Mouse (Mus musculus) heart, embryonic 11.5 days (tissue): Measurements from ENCODE around the gene Prn. TPM values are rescaled to one million over a fixed set of nuclear protein-coding genes. Genes with fewer than 3 reads are reported as not detected.

ENCODE experiments used
- ATAC-seq: fragments of 200-750 bp; cut with Nextera tagmentation; replicated peaks from 2 replicates; pipeline ENCODE4 v1.8.0; 2017; ENCODE audit warnings: moderate library complexity; ENCODE audit not compliant: insufficient number of reproducible peaks, low FRiP score, low TSS enrichment
- H3K27ac ChIP-seq: fragments of 300-500 bp; sonication (generic); 2 replicates; pipeline ENCODE4 v1.5.1; 2014; ENCODE audit warnings: mild to moderate bottlenecking, low read depth, low read length
- H3K27me3 ChIP-seq: fragments of 300-500 bp; sonication (generic); 2 replicates; pipeline ENCODE4 v1.6.1; 2014; ENCODE audit warnings: mild to moderate bottlenecking, low read length, mixed read lengths; ENCODE audit not compliant: control insufficient read depth, insufficient read depth
- H3K36me3 ChIP-seq: fragments of 300-500 bp; sonication (generic); 2 replicates; pipeline ENCODE4 v1.6.1; 2014; ENCODE audit warnings: mild to moderate bottlenecking, low read length, moderate library complexity, mixed read lengths; ENCODE audit not compliant: control insufficient read depth, insufficient read depth
- H3K4me1 ChIP-seq: fragments of 300-500 bp; sonication (generic); 2 replicates; pipeline ENCODE4 v1.6.1; 2014; ENCODE audit warnings: low read length; ENCODE audit not compliant: control insufficient read depth, insufficient read depth
- H3K4me2 ChIP-seq: fragments of 300-500 bp; sonication (generic); 2 replicates; pipeline ENCODE4 v1.6.1; 2014; ENCODE audit warnings: mild to moderate bottlenecking, moderate library complexity
- H3K4me3 ChIP-seq: fragments of 300-500 bp; sonication (generic); 2 replicates; pipeline ENCODE4 v1.5.1; 2014; ENCODE audit warnings: low read depth, low read length
- H3K9ac ChIP-seq: fragments of 300-500 bp; sonication (generic); 2 replicates; pipeline ENCODE4 v1.6.1; 2014; ENCODE audit warnings: mild to moderate bottlenecking, low read depth, low read length, moderate library complexity
- H3K9me3 ChIP-seq: fragments of 300-500 bp; sonication (generic); replicated peaks from 2 replicates; pipeline ENCODE4 v1.6.1; 2016; ENCODE audit warnings: low read length; ENCODE audit not compliant: control insufficient read depth
- WGBS: fragments of 180-500 bp; shearing (Covaris S2); extraction: QIAGEN DNeasy Blood & Tissue Kit; methylation state at CpG from one replicate; pipeline ENCODE4 v1.1.7; 2014; ENCODE audit not compliant: insufficient replicate concordance; 5-methylcytosine and 5-hydroxymethylcytosine counted together
- polyA plus RNA-seq: library from polyadenylated mRNA; unstranded; fragments of >200 nt; fragmentation: Nextera tagmentation; extraction: Ambion mirVana; gene quantifications from 2 replicates; pipeline ENCODE4 v1.2.1, GENCODE M21; 2014

The Prn gene
- polyA plus RNA-seq, 1 experiment from 2014 or later, result not detected

DNA sequence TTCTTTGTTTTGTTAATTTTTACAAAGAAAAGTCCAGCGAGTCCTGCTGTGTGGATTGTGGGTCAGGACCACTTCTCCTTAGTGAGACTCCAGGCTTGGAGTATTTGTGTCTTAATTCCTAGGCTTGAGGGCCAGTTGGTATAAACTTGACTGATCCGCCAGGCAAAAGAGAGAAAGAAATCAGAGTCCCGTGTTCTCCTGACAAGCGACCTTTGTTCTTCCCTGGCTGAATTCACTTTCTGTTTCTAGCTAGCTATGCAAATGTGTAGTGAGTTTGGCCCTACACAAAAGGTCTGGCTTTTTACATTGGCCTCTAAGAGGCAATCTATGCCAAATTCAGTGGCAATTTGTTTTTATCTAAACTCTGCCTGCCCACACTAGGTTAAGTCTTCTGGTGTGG lies 28.0 kb upstream of the Prn start:
- H3K27ac ChIP-seq, result no peak overlapping the region
- no peaks in the 10 kb centered on the region for H3K36me3 ChIP-seq
- no peaks in the 10 kb centered on the region for H3K9me3 ChIP-seq
- no peak overlapping the region for H3K4me3 ChIP-seq
- H3K9ac ChIP-seq, result no peak overlapping the region
- 62% methylated on average over 4 of the region's 4 CpGs for WGBS
- H3K4me1 ChIP-seq, result peaks cover 4% of the 10 kb centered on the region; the same call in 1 of the 2 replicates
- no peak for ATAC-seq
- no peak overlapping the region for H3K4me2 ChIP-seq
- no peaks in the 10 kb centered on the region for H3K27me3 ChIP-seq

DNA sequence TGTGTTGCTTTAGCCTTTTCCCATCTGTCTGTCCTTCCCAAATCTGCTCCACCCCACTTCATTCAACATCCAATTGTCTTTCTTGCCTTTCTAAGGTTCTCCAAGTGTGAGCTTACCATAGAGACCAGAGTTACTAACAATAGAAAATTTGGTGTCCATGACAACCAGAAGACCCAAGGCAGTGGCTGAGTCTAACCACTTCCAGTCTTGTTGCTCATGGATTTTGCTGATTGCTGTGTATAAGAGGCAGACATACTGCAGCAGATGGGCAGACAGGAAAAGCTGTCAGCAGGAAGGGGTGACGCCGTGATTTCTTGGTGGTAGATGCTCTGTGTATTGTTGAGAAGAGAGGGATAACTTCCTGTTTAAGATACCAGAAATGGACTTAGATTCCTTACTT lies 26.6 kb upstream of the Prn start:
- H3K9ac ChIP-seq, result no peak overlapping the region
- H3K4me3 ChIP-seq, result no peak overlapping the region
- peaks cover 4% of the 10 kb centered on the region; the same call in 1 of the 2 replicates for H3K4me1 ChIP-seq
- H3K36me3 ChIP-seq, result no peaks in the 10 kb centered on the region
- H3K4me2 ChIP-seq, result no peak overlapping the region
- H3K27ac ChIP-seq, result no peak overlapping the region
- H3K27me3 ChIP-seq, result no peaks in the 10 kb centered on the region
- ATAC-seq, result no peak
- WGBS, result 42% methylated on average over 2 of the region's 2 CpGs
- H3K9me3 ChIP-seq, result no peaks in the 10 kb centered on the region

DNA sequence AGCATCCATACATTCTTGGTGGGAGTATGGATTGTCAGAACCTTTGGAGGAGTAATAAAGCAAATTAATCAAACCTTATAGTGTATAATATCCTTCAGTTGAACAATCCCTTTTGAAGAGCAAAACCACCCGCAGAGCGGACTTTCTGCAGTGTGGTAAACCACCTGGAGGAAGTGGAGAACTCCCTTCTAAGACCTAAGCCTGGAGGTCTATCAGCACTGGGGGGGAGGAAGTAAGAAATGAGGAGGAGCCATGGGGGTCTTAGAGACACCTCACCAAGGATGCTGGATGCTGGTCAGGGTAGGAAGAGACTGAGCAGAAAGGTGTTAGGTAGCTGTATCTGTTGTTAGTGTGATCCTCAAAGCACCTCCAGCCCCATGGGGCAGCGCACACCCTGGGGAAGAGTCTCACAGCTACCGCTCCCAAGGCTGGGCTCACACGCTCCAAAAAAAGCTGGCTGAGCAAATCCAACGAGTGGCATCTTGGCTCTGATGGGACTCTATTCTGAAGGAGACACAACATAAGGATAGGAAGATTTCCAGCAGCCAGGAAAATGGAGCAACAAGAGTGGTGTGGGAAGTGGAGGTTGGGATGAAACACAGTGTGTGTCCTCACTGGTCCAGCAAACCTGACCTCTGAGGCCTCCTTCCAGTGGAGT lies 23.1 kb upstream of the Prn start:
- H3K4me2 ChIP-seq, result no peak overlapping the region
- no peak overlapping the region for H3K9ac ChIP-seq
- WGBS, result 83% methylated on average over 6 of the region's 6 CpGs
- H3K27ac ChIP-seq, result no peak overlapping the region
- H3K27me3 ChIP-seq, result no peaks in the 10 kb centered on the region
- no peak overlapping the region for H3K4me3 ChIP-seq
- H3K9me3 ChIP-seq, result no peaks in the 10 kb centered on the region
- no peak for ATAC-seq
- H3K4me1 ChIP-seq, result peaks cover 11% of the 10 kb centered on the region
- H3K36me3 ChIP-seq, result no peaks in the 10 kb centered on the region

DNA sequence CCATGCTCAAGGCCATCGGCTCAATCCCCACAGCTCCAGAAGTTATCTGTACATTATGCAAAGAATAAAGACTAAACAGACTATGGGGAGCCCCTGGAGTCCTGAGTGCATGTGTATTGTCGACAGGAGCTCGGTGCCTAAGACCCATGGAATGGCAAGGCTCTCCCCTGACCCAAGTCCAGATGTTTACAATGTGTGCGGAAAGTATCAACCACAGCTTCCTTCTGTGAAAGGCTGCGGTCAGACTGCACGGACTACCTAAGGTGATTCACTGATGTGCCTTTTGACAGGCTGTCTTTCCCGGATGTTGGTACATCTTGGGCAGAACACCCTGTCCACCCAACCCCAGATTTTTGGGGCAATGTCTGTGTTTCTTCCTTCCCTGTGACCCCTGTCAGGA lies 21.5 kb upstream of the Prn start:
- H3K9ac ChIP-seq, result no peak overlapping the region
- no peak overlapping the region for H3K27ac ChIP-seq
- no peaks in the 10 kb centered on the region for H3K9me3 ChIP-seq
- H3K36me3 ChIP-seq, result no peaks in the 10 kb centered on the region
- no peak for ATAC-seq
- H3K27me3 ChIP-seq, result no peaks in the 10 kb centered on the region
- H3K4me2 ChIP-seq, result no peak overlapping the region
- no peak overlapping the region for H3K4me3 ChIP-seq
- 70% methylated on average over 7 of the region's 7 CpGs for WGBS
- peaks cover 18% of the 10 kb centered on the region for H3K4me1 ChIP-seq

DNA sequence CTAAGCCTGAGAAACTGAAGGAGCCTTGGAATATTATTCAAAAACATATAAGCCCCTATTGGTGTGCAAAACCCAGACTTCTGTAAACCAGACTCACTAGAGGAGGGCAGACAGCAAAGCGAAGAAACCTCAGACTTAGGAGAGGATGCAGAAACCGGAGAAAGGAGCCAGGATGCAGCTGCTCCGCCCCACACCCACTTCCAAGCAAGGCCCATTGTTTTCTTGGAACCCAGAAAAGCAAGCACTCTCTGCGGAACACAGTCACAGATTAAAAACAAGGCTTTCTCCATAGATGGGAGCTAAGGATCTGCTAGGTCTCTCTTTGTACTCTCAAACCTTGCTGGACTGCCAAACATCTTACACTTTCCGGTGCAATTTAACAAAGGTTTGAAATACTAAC lies 17.2 kb upstream of the Prn start:
- peaks cover 15% of the 10 kb centered on the region for H3K4me1 ChIP-seq
- ATAC-seq, result no peak
- no peaks in the 10 kb centered on the region for H3K9me3 ChIP-seq
- WGBS, result 58% methylated on average over 5 of the region's 5 CpGs
- no peak overlapping the region for H3K9ac ChIP-seq
- H3K27ac ChIP-seq, result no peak overlapping the region
- no peak overlapping the region for H3K4me2 ChIP-seq
- no peak overlapping the region for H3K4me3 ChIP-seq
- H3K36me3 ChIP-seq, result no peaks in the 10 kb centered on the region
- no peaks in the 10 kb centered on the region for H3K27me3 ChIP-seq

DNA sequence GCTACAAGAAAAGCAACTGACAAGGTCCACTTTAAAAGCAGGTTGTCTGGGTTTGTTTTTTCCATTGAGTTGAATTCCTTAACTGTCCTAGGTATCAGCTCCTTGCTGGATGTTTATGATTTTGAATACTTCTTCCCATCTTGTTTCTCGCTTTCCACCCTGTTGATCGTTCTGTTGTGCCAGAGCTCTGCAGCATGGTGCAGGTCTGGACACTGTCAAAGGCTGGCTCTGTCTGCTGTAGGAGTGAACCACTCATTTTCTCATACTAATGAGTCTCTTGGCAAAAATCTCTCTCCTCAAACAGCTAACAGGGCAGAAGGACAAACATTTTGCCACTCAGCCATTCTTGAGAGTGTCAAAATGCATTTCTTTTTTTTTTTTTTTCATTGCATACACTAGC lies 14.7 kb upstream of the Prn start:
- 42% methylated on average over 2 of the region's 2 CpGs for WGBS
- Histone ChIP-seq H3K4me3 (no peak overlapping the region), H3K27me3 (no peaks in the 10 kb centered on the region), H3K4me2 (no peak overlapping the region), H3K36me3 (no peaks in the 10 kb centered on the region), H3K9ac (no peak overlapping the region), H3K27ac (no peak overlapping the region), H3K9me3 (no peaks in the 10 kb centered on the region), H3K4me1 (peaks cover 11% of the 10 kb centered on the region)
- ATAC-seq, result no peak

DNA sequence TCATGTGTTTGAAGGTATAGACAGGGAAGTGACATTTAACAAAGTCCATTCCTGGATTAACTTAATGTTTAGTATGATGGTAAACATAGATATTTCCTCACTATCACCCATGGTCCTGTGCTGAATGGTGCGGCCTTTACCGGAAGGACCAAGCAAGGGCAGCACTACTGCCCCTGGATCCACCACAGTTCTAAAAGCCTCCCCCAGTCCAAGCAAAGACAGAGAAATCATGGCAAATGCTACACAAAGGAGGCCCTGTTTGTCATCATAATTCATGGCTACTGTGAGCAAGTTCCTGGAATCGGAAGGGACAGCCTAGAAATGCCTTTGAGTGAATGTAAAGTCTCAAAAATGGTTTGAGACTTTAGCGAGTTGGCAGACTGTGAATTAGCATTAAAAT lies 13.7 kb upstream of the Prn start:
- Histone ChIP-seq H3K4me1 (peaks cover 9% of the 10 kb centered on the region), H3K27me3 (no peaks in the 10 kb centered on the region), H3K9ac (no peak overlapping the region), H3K4me3 (no peak overlapping the region), H3K27ac (no peak overlapping the region), H3K4me2 (no peak overlapping the region), H3K36me3 (no peaks in the 10 kb centered on the region), H3K9me3 (no peaks in the 10 kb centered on the region)
- 88% methylated on average over 4 of the region's 4 CpGs for WGBS
- no peak for ATAC-seq

DNA sequence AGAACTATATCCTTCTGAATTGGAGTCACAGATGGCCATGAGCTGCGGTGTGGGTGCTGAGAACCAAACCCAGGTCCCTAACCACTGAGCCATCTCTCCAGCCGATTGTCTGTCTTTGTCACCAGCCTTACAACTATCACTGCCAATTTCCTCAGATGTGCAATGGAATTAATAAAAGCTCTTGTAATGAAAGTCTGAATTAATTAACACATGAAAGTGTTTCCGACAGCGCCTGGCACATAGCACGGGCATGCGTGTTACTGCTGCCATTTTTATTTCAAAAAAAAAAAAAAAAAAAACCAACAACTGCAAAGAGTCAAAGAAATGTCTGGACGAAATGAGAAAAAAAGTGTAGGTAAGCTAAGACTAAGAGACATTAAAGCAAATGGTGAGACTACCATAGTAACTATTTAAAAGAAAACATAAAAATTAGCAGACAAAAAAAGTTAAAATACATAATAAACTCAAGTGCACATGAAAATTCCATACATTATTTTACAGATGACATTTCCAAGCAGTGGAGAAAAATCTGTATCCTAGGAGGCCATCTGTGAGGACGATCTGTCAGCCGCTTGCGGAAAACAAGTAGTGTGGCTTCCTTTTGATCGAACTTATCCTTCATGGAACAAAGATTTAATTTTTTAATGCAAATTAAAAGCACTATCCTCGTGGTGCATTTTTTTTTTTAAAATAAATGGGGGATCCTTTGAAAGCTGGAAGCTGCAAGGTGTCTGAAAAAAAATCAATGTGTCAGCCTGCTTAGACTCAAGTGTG lies 12.2 kb upstream of the Prn start:
- no peak for ATAC-seq
- Histone ChIP-seq H3K9ac (no peak overlapping the region), H3K9me3 (no peaks in the 10 kb centered on the region), H3K4me1 (peaks cover 3% of the 10 kb centered on the region; the same call in 1 of the 2 replicates), H3K27me3 (no peaks in the 10 kb centered on the region), H3K27ac (no peak overlapping the region), H3K4me3 (no peak overlapping the region), H3K36me3 (no peaks in the 10 kb centered on the region), H3K4me2 (no peak overlapping the region)
- 89% methylated on average over 12 of the region's 12 CpGs for WGBS

DNA sequence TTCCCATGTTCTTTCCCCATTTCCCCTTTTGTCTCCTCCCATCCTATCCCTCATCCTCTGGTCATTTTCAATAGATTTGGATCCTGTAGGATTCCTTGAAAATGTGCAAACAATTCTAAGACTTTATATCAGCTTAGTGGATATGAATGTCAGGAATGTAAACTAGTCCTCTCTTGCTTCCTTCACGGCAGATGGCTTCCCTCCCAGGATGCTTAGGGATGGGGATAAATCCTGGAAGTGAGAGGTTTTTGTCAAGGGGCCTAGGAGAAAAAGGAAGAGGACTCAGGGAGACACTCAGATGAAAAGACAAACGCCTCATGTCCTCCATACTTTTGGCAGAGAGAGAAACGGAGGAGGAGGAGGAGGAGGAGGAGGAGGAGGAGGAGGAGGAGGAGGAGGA lies 7.3 kb upstream of the Prn start:
- Histone ChIP-seq H3K4me2 (no peak overlapping the region), H3K27me3 (no peaks in the 10 kb centered on the region), H3K9me3 (no peaks in the 10 kb centered on the region), H3K4me3 (no peak overlapping the region), H3K4me1 (peaks cover 18% of the 10 kb centered on the region), H3K36me3 (no peaks in the 10 kb centered on the region), H3K27ac (peak overlapping the region; percentile 78), H3K9ac (no peak overlapping the region)
- WGBS, result 12% methylated on average over 2 of the region's 3 CpGs
- ATAC-seq, result no peak
